Mouse (Mus musculus) brain, embryonic 14.5 days (tissue): ENCODE data around the gene Arhgef7.

Source experiments
- CTCF ChIP-seq: fragments of 200-500 bp; IDR thresholded peaks from 2 replicates; pipeline ENCODE4 v1.5.1; 2012; ENCODE audit warnings: inconsistent platforms, mild to moderate bottlenecking, moderate library complexity, borderline replicate concordance; ENCODE audit not compliant: insufficient read depth, insufficient read length; ENCODE audit errors: extremely low read depth
- POLR2A ChIP-seq: fragments of 200-500 bp; IDR thresholded peaks from 2 replicates; pipeline ENCODE4 v1.6.1; 2012; ENCODE audit warnings: mild to moderate bottlenecking, inconsistent platforms, borderline replicate concordance; ENCODE audit not compliant: poor library complexity, insufficient read depth, insufficient read length, severe bottlenecking; ENCODE audit errors: extremely low read depth

DNA sequence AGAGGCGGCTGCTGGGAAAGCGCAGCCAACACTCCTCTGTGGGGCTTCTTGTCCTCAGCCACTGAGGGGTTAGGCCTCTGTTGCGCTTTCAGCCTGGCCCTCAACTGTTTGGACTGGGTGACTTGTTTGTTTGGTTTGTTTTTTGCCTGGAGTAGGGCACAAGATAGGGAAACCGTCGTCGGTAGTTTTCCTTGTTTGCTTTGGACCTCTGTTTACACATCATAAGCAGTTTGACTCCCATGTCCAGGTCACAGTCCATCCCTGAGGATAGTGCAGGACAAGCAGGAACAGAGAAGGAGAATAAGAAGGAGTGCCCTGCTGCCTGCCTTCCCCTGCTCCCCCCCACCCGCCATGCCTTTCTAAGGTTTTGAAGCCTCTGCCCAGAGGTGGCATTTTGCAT is 86.3 kb downstream of the Arhgef7 start:
- TF ChIP-seq CTCF = no peak
- no peak for TF ChIP-seq POLR2A
